Mouse (Mus musculus) midbrain, embryonic 13.5 days (tissue): ENCODE results near the gene Rbsn. TPM values are rescaled to one million over a fixed set of nuclear protein-coding genes. Genes with fewer than 3 reads are reported as not detected.

Experiments
- ATAC-seq: fragments of 200-750 bp; cut with Nextera tagmentation; 2 replicates; pipeline ENCODE4 v1.8.0; 2017; ENCODE audit warnings: mild to moderate bottlenecking, moderate TSS enrichment, moderate library complexity
- H3K27ac ChIP-seq: fragments of 300-500 bp; sonication (generic); 2 replicates; pipeline ENCODE4 v1.5.1; 2015; ENCODE audit warnings: inconsistent platforms, mild to moderate bottlenecking, moderate library complexity
- H3K27me3 ChIP-seq: fragments of 300-500 bp; sonication (generic); 2 replicates; pipeline ENCODE4 v1.6.1; 2015; ENCODE audit warnings: mild to moderate bottlenecking, inconsistent platforms
- H3K36me3 ChIP-seq: fragments of 300-500 bp; sonication (generic); 2 replicates; pipeline ENCODE4 v1.6.1; 2015; ENCODE audit warnings: mild to moderate bottlenecking, inconsistent platforms
- H3K4me1 ChIP-seq: fragments of 300-500 bp; sonication (generic); replicated peaks from 2 replicates; pipeline ENCODE4 v1.6.1; 2015; ENCODE audit warnings: inconsistent platforms
- H3K4me2 ChIP-seq: fragments of 300-500 bp; sonication (generic); replicated peaks from 2 replicates; pipeline ENCODE4 v1.6.1; 2015; ENCODE audit warnings: moderate library complexity, mild to moderate bottlenecking, inconsistent platforms
- H3K4me3 ChIP-seq: fragments of 300-500 bp; sonication (generic); replicated peaks from 2 replicates; pipeline ENCODE4 v1.5.1; 2015; ENCODE audit warnings: mild to moderate bottlenecking, inconsistent platforms
- H3K9ac ChIP-seq: fragments of 300-500 bp; sonication (generic); replicated peaks from 2 replicates; pipeline ENCODE4 v1.6.1; 2015; ENCODE audit warnings: mild to moderate bottlenecking, inconsistent platforms
- H3K9me3 ChIP-seq: fragments of 300-500 bp; sonication (generic); 2 replicates; pipeline ENCODE4 v1.6.1; 2016; ENCODE audit warnings: mild to moderate bottlenecking, inconsistent platforms
- WGBS: fragments of 180-500 bp; shearing (Covaris S2); methylation state at CpG from one replicate; pipeline ENCODE4 v1.1.7; 2015; 5-methylcytosine and 5-hydroxymethylcytosine counted together
- polyA plus RNA-seq: library from polyadenylated mRNA; unstranded; fragments of >200 nt; fragmentation: Nextera tagmentation; extraction: Ambion mirVana; gene quantifications from 2 replicates; pipeline ENCODE4 v1.2.1, GENCODE M21; 2015

The Rbsn gene
- polyA plus RNA-seq, 1 experiment from 2014 or later, result 32.4 TPM

DNA sequence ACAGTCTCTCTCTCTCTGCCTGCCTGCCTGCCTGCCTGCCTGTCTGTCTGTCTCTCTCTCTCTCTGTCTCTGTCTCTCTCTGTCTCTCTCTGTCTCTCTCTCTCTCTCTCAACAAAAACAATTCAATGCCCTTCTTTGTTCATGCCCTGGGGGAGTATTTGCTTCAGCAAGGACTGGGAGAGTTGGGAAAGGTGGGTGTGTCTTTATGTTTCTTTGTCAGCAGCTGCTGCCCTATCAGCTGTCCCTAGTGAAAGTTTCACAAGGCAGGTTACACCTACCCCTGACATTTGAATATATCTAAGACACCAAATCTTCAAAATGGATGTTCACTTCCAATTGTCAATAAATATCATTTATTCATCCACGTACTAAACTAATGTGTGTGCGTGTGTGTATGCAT lies 14.9 kb upstream of the Rbsn start:
- ATAC-seq, result no peak
- 89% methylated on average over 2 of the region's 2 CpGs for WGBS
- no peaks in the 10 kb centered on the region for H3K9me3 ChIP-seq
- H3K27me3 ChIP-seq, result no peaks in the 10 kb centered on the region
- no peak overlapping the region for H3K4me3 ChIP-seq
- H3K9ac ChIP-seq, result no peak overlapping the region
- H3K4me1 ChIP-seq, result no peaks in the 10 kb centered on the region
- H3K36me3 ChIP-seq, result no peaks in the 10 kb centered on the region
- no peak overlapping the region for H3K4me2 ChIP-seq
- no peak overlapping the region for H3K27ac ChIP-seq

- H3K9ac ChIP-seq, result no peak overlapping the region
- H3K36me3 ChIP-seq, result no peaks in the 10 kb centered on the region
- H3K4me3 ChIP-seq, result no peak overlapping the region
- no peaks in the 10 kb centered on the region for H3K4me1 ChIP-seq
- ATAC-seq, result no peak
- H3K27me3 ChIP-seq, result no peaks in the 10 kb centered on the region
- no peak overlapping the region for H3K27ac ChIP-seq
- H3K9me3 ChIP-seq, result no peaks in the 10 kb centered on the region
- H3K4me2 ChIP-seq, result no peak overlapping the region
Measured at GRCm38 (mm10) chr6:92229103-92229502, 14.4 kb upstream of the Rbsn start.

DNA sequence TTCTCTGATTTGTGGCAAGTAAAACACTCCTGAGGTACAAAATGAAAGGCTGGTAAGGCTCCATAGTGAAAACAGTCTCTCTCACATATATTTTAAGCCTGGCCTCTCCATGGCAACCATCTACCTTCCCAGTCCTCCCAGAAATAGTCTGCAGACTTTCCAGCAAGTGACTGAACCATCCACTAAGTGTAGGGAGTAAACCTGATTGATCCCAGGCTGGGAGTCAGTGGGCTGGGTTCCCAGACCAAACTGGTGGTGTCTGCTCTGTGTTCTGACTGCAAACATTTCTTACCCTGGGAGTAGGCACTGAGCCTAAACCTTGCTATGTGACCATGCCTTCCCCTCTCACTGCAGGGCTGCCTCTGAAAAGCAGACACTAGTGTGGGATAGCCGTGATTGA lies 10.3 kb upstream of the Rbsn start:
- Histone ChIP-seq H3K4me1 (no peaks in the 10 kb centered on the region), H3K27me3 (no peaks in the 10 kb centered on the region), H3K9me3 (no peaks in the 10 kb centered on the region), H3K27ac (no peak overlapping the region), H3K4me2 (no peak overlapping the region), H3K36me3 (no peaks in the 10 kb centered on the region), H3K4me3 (no peak overlapping the region), H3K9ac (no peak overlapping the region)
- WGBS, result 85% methylated on average over 1 of the region's 1 CpGs
- ATAC-seq, result no peak

DNA sequence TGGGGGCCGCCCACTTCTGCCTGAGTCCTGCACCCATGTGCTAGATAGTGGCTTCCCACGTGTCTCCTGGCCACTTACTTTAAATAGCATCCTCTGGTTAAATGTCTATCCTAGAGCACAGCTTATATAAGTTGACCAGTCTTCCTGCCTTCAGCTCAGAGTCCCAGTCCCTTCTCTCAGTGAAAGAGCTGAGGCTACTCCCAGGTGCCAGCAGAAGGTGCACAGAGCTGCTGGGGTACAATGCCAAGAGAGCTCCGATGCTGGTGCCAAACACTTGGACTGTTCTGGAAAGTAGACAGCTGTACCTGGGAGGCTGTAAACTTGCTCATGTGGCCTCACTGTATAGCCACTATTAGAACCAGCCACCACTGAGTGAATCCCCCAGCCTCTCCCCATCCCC lies 7.3 kb upstream of the Rbsn start:
- no peak overlapping the region for H3K4me2 ChIP-seq
- H3K27ac ChIP-seq, result no peak overlapping the region
- no peaks in the 10 kb centered on the region for H3K4me1 ChIP-seq
- no peaks in the 10 kb centered on the region for H3K9me3 ChIP-seq
- H3K4me3 ChIP-seq, result no peak overlapping the region
- H3K27me3 ChIP-seq, result no peaks in the 10 kb centered on the region
- no peaks in the 10 kb centered on the region for H3K36me3 ChIP-seq
- WGBS, result 89% methylated on average over 3 of the region's 3 CpGs
- ATAC-seq, result no peak
- no peak overlapping the region for H3K9ac ChIP-seq

GRCm38 (mm10) chr6:92221604-92222003 lies 6.9 kb upstream of the Rbsn start:
- no peak overlapping the region for H3K27ac ChIP-seq
- H3K4me1 ChIP-seq, result no peaks in the 10 kb centered on the region
- no peaks in the 10 kb centered on the region for H3K27me3 ChIP-seq
- 84% methylated on average over 6 of the region's 6 CpGs for WGBS
- H3K4me2 ChIP-seq, result no peak overlapping the region
- ATAC-seq, result no peak
- no peaks in the 10 kb centered on the region for H3K36me3 ChIP-seq
- H3K9me3 ChIP-seq, result no peaks in the 10 kb centered on the region
- no peak overlapping the region for H3K9ac ChIP-seq
- no peak overlapping the region for H3K4me3 ChIP-seq

- H3K27me3 ChIP-seq, result no peaks in the 10 kb centered on the region
- no peaks in the 10 kb centered on the region for H3K36me3 ChIP-seq
- H3K4me2 ChIP-seq, result no peak overlapping the region
- 0 out of 2 replicates have a peak, but pooled peaks cover 2% of the 10 kb centered on the region for H3K4me1 ChIP-seq
- ATAC-seq, result 0 out of 2 replicates have a peak, but pooled peaks have one; percentile 1
- H3K4me3 ChIP-seq, result no peak overlapping the region
- no peak overlapping the region for H3K27ac ChIP-seq
- 51% methylated on average over 3 of the region's 3 CpGs for WGBS
- no peak overlapping the region for H3K9ac ChIP-seq
- no peaks in the 10 kb centered on the region for H3K9me3 ChIP-seq
Measured at GRCm38 (mm10) chr6:92219445-92219844, 4.7 kb upstream of the Rbsn start.

DNA sequence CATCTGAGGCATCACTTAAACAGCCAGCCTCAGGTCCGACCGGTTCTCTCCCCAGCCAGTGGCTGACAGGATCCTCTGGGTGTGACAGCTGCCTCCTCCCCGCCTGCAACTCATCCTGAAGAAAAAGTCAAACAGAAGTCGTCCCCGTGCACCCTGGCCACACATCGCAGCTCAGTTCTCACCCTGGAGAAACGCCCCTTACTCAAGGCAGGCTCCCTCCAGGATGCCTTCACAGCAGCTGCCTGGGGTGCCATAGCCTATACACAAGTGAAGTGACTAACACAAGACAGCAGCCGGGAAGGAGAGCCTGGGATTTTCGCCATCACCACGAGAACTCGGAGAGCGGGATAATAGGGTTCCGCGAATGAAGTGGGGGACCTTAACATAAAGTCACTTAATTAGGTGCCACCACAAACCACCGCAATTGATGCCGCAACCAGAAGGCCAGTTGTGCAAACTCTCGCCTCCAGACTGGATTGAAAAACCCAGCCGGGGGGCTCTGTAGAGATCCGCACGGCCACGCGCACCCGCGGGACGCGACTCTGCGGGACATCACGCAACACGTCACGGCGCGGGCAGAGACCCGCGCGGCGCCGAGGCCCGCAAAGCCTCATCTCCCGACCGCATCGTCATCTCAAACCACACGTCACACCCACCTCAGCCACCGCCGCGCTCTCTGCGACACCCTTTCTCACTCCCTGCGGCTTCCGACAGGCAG lies 511 bp downstream of the Rbsn start:
- Histone ChIP-seq H3K4me1 (peaks cover 18% of the 10 kb centered on the region), H3K4me2 (peak overlapping the region; percentile 96), H3K27ac (peak overlapping the region; percentile 89), H3K9ac (peak overlapping the region; percentile 87), H3K36me3 (peaks cover 18% of the 10 kb centered on the region), H3K27me3 (no peaks in the 10 kb centered on the region), H3K4me3 (peak overlapping the region; percentile 95), H3K9me3 (no peaks in the 10 kb centered on the region)
- peak; percentile 84 for ATAC-seq
- WGBS, result under 1% methylated on average over 48 of the region's 48 CpGs

- 96% methylated on average over 8 of the region's 8 CpGs for WGBS
- H3K9ac ChIP-seq, result no peak overlapping the region
- H3K4me3 ChIP-seq, result no peak overlapping the region
- no peaks in the 10 kb centered on the region for H3K4me1 ChIP-seq
- no peaks in the 10 kb centered on the region for H3K27me3 ChIP-seq
- peaks cover 75% of the 10 kb centered on the region for H3K36me3 ChIP-seq
- no peaks in the 10 kb centered on the region for H3K9me3 ChIP-seq
- ATAC-seq, result no peak
- no peak overlapping the region for H3K27ac ChIP-seq
- no peak overlapping the region for H3K4me2 ChIP-seq
Measured at GRCm38 (mm10) chr6:92199414-92199813, 15.3 kb downstream of the Rbsn start.

GRCm38 (mm10) chr6:92184178-92184577 lies 30.5 kb downstream of the Rbsn start:
- 3% methylated on average over 10 of the region's 10 CpGs for WGBS
- H3K27me3 ChIP-seq, result no peaks in the 10 kb centered on the region
- H3K9ac ChIP-seq, result peak overlapping the region; percentile 90
- peaks cover 5% of the 10 kb centered on the region; the same call in 1 of the 2 replicates for H3K9me3 ChIP-seq
- peaks cover 15% of the 10 kb centered on the region for H3K4me1 ChIP-seq
- H3K4me3 ChIP-seq, result peak overlapping the region; percentile 84
- ATAC-seq, result peak; percentile 81
- H3K27ac ChIP-seq, result peak overlapping the region; percentile 72
- H3K4me2 ChIP-seq, result peak overlapping the region; percentile 84
- H3K36me3 ChIP-seq, result peaks cover 39% of the 10 kb centered on the region

DNA sequence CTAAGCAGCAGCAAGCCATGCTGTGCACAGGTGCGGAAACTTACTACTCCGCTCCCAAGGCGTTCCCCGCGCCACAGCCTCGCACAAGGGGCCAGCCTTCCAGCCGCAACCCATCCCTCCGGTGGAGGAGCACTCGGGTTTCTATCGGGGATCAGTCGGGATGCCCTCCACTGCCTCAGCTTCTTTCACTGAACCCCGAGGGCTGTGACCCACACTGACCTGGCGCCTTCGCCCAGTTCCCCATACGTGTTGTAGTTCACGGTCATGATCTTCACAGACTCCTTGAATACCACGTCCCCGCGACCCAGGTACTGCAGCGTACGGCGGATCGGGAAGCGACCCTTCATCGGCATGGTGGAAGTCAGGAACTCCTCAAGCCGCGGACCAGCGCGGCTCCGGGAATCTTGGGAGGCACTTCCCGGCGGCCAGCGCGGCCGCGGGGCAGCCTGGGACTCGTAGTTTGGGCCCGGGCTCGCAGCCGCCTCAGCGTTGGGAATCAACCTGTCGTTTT lies 31.0 kb downstream of the Rbsn start, which contains the start of gene Mrps25:
Gene Mrps25 (minus strand): TSS at position 413 of the 511 bp plus-strand sequence.
- peak; percentile 96 for ATAC-seq
- Histone ChIP-seq H3K9ac (peak within 1 kb of the TSS; percentile 90), H3K27ac (peak within 1 kb of the TSS; percentile 72), H3K36me3 (peaks cover 39% of the 10 kb centered on the region), H3K4me2 (peak within 1 kb of the TSS; percentile 84), H3K9me3 (peaks cover 5% of the 10 kb centered on the region; the same call in 1 of the 2 replicates), H3K27me3 (no peaks in the 10 kb centered on the region), H3K4me3 (peak within 1 kb of the TSS; percentile 84), H3K4me1 (peaks cover 15% of the 10 kb centered on the region)
- WGBS, result under 1% methylated on average over 42 of the region's 42 CpGs

- H3K9me3 ChIP-seq, result peaks cover 5% of the 10 kb centered on the region; the same call in 1 of the 2 replicates
- no peak overlapping the region for H3K9ac ChIP-seq
- ATAC-seq, result no peak
- H3K27ac ChIP-seq, result no peak overlapping the region
- H3K4me2 ChIP-seq, result no peak overlapping the region
- no peaks in the 10 kb centered on the region for H3K27me3 ChIP-seq
- peaks cover 66% of the 10 kb centered on the region for H3K36me3 ChIP-seq
- no peaks in the 10 kb centered on the region for H3K4me1 ChIP-seq
- no peak overlapping the region for H3K4me3 ChIP-seq
- WGBS, result 98% methylated on average over 1 of the region's 1 CpGs
Measured at GRCm38 (mm10) chr6:92176450-92176849, 38.3 kb downstream of the Rbsn start.

DNA sequence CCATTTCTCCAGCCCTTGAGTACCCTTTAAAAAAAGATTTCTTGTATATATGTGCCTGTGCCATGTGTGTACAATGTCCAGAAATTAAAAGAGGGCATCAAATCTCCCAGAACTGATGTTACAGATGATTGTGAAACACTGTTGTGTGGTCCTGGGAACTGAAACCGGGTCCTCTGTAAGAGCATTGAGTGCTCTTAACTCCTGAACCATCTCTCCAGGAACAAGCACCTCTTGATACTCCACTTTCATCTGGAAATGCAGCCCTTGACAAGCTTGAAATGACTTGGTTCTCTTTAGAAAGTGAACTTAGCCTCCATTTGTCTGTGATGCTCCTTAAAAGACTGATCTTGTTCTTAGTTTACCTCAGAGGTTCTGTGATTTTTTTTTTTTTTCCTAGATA lies 52.0 kb downstream of the Rbsn start:
- ATAC-seq, result no peak
- Histone ChIP-seq H3K36me3 (peaks cover 95% of the 10 kb centered on the region), H3K27ac (no peak overlapping the region), H3K27me3 (no peaks in the 10 kb centered on the region), H3K9ac (no peak overlapping the region), H3K4me2 (no peak overlapping the region), H3K9me3 (no peaks in the 10 kb centered on the region), H3K4me3 (no peak overlapping the region), H3K4me1 (no peaks in the 10 kb centered on the region; the same call in 1 of the 2 replicates)
- 84% methylated on average over 1 of the region's 1 CpGs for WGBS
